Mouse (Mus musculus): ENCODE measurements around the gene Csrp1.
A peak's percentile ranks its signal among the peaks of the same experiment; 100 is the strongest.

Csrp1 gene

DNA sequence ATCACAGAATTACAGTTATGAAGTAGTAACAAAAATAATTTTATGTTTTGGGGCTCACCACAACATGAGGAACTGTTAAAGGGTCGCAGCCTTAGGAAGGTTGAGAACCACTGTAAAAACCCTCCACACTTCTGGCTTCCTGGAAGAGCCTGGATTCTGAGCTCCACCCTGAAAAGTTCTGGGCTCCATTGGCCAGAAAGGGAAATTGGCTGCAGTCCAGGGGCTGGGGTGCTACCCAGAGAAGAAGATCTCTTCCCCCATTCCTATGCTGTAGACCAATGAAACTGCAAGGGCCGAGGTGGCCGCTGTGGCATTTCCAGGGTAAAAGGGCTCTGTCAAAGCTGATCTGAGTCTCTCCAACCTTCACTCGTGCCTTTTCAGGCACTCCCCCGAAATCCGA is 21.8 kb upstream of the Csrp1 start:
- no peak for DNase-seq (ENCODE audit: low spot score in 2 of 2)

- no peak for DNase-seq (ENCODE audit: low spot score in 2 of 2)
Measured at GRCm38 (mm10) chr1:135698451-135698921, 21.4 kb upstream of the Csrp1 start.

GRCm38 (mm10) chr1:135698996-135699705 is 20.7 kb upstream of the Csrp1 start:
- DNase-seq (ENCODE audit: low spot score in 2 of 2): peak; percentile 54 to 71

DNA sequence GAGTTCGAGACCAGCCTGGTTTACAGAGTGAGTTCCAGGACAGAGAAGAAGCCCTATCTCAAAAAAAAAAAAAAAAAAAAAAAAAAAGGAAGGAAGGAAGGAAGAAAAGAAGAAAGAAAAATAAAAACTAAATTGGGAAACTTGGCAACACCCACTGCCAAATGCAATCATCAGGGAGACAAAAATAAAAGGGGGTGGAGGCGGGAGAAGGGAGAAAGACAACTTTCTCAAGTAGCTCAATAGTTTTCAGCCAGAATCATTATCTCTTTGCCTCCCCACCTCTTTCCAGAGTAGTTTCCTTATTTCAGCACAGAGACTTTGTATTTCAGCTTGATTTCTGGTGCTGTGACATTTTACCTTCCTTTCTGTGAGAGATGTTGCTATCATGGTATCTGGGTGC is 20.0 kb upstream of the Csrp1 start:
- no peak for DNase-seq (ENCODE audit: low spot score in 2 of 2)

GRCm38 (mm10) chr1:135700605-135701004 is 19.3 kb upstream of the Csrp1 start:
- DNase-seq (ENCODE audit: low spot score in 2 of 2): peak; percentile 72 to 89

DNA sequence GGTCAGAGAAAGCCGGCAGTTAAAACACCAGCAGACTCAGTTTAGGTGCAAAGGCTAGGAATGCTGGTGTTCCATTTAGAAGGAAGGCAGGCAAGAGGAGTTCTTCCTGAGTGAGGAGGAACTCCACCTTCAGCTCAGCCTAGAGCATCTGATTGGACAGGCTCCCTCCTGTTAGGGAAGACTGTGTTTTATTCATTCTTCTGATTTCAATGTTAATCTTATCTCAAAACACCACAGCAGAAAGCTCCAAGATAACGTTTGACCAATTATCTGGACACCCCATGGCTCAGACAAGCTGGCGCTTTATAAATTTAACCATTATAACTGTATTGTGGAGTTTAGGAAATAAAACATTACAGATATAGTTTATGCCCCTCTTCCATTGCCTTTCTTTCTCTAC is 18.5 kb upstream of the Csrp1 start:
- DNase-seq (ENCODE audit: low spot score in 2 of 2): no peak

GRCm38 (mm10) chr1:135702722-135703121 is 17.1 kb upstream of the Csrp1 start:
- DNase-seq (ENCODE audit: low spot score in 2 of 2): no peak

DNA sequence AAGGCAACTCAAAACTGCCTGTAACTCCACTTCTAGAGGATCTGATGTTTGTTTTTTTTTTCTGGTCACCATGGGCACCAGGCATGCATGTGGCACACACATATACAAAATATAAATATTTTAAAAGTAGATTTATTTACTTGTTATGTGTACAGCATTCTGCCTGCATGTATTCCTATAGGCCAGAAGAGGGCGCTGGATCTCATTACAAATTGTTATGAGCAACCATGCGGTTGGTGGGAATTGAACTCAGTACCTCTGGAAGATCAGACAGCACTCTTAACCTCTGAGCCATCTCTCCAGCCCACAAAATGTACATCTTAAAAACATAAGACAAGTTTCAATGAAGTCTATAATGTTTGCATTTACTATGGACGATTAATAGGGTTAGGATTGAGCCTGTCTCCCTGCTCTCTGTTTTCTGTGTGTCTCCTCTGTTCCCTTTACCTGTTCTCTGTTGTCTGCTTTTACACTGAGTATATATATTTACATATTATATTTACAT is 15.5 kb upstream of the Csrp1 start:
- no peak for DNase-seq (ENCODE audit: low spot score in 2 of 2)

- DNase-seq (ENCODE audit: low spot score in 2 of 2): no peak
Measured at GRCm38 (mm10) chr1:135708369-135708768, 11.5 kb upstream of the Csrp1 start.

DNA sequence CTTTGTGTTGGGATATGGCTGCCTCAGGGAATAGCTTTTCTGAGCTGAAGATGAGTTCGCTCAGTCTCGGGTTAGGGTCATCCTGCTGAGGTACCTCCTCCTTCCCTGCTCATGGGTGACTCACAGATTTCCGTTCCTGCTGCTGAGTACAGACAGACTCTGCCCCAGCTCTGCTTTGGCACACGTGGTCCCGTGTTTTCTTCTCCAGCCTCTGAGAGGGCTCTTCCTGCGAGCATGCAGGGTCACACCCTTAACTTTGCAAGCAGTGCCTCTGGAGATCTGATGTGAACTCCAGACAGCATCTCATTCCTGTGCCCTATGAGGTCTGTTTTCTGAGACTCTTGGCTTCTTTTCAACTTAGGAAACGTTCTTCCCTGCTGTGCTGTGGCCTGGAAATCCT is 8.7 kb upstream of the Csrp1 start:
- no peak for DNase-seq (ENCODE audit: low spot score in 2 of 2)

DNA sequence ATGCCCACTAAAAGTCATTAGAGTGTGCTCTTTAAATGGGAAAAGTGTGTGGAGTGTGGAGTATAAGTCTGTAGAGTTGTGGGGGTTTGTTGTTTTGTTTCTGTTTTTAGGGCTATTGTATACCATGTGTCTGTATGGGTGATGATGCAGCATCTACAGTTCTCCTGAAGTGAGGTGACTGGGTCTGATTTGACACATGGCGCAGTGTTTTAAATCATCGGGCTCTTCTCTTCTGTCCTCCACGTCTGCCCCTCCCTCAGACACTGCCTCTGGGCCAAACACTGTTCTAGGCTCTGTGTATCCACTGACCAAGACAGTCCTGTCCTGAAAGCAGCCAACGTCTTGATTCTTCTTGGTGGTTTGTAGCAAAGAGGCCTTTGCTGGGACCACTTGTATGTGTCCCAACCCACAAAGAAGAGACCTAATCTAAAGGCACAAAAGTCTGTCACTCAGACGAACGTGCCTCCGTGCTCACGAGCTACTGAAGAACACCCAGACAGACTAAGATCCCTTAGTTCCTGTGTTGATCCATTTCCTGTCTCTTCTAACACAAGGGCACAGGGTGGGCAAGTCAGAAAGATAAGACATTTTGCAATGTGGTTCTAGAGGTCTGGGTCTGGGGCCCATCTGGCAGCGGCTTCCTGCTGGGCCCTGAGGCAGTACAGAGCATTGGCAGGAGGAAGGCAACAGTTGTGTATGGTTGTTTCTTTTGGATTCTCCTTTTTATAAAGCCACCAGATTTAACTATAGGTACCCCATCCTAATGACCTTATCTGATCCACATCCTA is 5.6 kb upstream of the Csrp1 start:
- no peak for DNase-seq (ENCODE audit: low spot score in 2 of 2)

DNA sequence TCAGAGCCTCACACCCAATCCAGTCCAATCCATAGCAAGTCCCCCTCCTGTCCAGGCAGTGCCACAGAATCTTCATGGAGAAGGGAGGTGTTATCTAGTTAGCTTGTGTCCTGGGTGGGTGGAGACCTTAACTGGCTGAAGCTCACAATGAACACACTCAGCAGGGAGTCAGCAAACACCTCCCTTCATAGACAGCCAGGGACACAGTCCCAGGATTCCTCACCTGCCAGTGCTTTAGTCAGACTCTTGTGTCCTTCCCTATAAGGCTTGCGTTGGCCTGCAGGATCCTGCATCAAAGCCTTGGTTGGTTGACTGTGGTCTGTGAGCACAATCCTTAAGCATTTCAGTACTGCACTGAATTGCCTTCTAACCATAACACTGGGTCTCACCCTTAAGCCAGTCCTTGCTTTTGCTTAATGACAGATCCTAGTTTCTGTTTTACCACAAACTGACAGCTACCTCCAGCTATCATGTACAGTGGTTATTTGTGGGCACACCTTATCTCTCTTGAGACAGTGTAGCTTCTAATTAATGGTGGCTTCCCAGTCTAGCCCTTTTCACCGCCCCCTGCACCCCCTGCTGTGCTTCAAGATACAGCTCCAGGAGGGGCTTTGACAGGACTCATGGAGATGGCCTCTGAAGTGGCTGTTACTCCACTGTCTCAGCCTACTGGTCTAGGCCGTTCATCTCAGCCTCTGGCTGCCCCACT is 4.8 kb upstream of the Csrp1 start:
- no peak for DNase-seq (ENCODE audit: low spot score in 2 of 2)

DNA sequence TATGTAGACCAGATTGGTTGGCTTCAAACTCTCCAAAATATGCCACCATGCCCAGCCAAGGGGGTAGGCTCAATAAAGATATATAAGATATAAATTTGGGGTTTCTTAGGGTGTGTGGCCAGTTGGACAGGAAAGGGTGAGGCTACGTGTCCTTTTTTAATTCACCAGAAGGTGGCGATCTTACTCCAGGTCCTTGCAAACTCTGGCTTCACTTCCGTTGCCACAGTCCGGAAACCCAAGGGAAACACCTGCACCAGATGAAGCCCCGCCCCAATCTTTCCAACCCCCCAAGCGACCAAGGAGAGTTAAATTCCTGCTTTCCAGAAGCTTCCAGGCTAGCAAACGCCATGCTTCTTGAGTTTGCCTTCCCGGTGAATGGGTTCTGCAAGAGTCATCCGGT is 375 bp upstream of the Csrp1 start:
- DNase-seq (ENCODE audit: low spot score in 2 of 2): peak; percentile 72 to 84

DNA sequence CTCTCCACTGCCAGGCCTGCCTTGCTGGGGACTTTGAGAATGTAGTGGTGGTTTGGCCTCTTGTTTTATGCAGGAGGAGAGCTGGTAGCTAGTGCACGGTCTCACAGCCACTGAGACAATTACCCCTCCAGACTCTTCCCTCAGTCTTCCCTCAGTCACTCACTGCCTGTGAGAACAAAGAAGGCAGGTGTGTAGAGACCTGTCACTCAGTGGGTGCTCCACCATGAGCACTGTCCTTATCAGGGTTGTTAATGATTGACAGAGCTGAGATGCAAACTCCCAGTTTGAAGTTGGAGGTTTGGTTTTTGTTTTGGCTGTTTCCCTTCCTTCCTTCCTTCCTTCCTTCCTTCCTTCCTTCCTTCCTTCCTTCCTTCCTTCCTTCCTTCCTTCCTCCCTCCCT is 3.2 kb downstream of the Csrp1 start:
- DNase-seq (ENCODE audit: low spot score in 2 of 2): no peak

DNA sequence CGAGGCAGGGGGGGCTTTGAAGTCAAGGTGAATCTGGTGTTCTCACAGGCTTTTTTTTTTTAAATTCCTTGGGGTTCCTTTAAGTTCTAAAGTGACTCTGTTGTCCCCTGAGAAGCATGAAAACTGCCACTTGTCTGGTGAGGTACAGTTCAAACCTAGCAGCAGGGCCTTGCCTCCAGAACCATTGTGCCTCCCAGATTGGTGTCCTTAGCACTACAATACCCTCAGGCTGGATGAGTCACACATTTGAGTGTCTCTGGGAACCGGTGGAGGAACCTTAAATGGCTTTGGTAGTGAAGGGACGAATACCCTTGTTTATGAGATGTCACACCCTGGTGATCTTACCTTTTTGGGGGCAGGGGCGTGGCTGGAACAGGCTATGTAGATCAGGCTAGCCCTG is 4.3 kb downstream of the Csrp1 start:
- no peak for DNase-seq (ENCODE audit: low spot score in 2 of 2)

DNA sequence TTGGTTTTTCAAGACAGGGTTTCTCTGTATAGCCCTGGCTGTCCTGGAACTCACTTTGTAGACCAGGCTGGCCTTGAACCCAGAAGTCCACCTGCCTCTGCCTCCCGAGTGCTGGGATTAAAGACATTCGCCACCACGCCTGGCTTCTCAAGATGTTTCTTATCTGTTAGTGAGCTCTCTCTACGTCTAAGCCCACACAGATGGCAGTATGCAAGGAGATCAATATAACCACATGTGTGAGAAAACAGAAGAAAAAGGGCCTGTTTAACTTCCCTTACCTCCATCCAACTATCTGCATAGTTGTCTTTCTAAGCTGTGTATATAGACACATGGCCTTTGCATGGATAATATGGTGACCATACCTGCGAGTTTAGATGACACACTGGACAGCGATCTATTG is 5.5 kb downstream of the Csrp1 start:
- no peak for DNase-seq (ENCODE audit: low spot score in 2 of 2)

DNA sequence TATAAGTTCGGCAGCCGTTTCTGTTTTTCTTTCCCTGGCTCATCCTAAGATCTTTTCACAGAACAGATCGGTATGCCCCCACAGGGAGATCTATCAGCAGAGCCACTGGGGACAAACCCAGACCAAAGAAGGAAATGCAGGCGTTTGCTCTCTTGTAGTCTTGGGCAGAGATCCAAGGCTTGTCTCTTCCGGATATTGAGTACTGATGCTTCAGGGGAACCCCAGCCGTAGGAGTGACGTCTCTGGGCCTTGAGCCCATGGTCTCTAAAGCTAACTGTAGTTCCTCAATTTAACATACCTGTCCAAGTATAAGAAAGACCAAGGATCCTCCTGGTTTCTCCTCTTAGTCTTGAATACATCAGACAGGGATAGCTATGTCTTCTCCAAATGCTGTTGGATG is 6.1 kb downstream of the Csrp1 start:
- DNase-seq (ENCODE audit: low spot score in 2 of 2): no peak

DNA sequence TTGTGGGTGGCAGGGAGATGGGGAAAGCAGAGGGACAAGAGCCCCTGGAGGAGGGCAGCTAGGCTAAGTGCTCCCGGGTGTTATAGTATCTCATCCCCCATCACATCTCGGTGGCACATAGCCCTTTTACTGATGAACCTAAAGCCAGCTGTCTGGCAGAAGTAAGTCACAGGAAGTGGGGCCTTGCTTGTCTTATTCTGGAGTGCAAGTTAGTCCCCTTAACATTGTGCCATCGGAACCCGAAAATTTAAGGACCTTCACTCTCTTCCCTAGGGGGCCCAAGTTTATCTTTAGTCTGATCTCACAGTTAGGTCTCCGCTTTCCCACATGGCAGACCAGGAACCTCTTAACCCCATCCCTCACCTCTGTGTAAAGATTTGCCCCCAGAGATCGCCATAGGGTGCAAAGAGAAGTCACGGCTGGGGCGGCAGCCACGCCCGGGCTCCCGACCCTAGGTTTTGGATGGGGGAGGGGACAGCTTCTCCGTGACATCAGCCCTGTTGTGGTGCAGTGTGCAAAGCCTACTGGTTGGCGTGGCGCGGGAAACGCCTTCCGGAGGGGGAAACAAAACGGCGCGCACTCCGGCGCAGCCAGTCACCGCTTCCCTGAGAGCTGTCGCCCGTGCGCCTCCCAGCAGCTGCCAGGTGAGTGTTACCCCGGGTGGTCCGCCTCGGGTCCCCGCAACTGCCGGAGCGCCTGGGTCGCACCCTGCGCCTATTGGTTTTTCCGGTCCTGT is 8.9 kb downstream of the Csrp1 start:
- peak; percentile 85 to 92 for DNase-seq (ENCODE audit: low spot score in 2 of 2)

DNA sequence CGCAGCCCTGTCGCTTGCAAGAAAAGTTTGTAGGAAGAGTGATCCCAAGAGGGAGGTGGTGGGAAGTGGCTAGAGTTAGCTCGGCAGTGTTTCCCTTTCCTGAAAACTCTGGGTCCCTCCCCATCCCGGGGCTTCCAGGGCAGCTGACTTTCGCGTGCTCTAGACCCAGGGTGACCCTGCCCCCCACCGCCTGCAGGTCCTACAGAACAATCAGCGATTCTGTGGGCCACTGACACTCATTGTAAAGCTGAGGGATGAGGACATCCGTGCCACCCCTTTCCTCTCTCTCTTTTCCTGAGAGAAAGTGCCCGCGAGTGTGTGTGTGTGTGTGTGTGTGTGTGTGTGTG is 9.5 kb downstream of the Csrp1 start:
- peak in 1 of 2 experiments; percentile 35 for DNase-seq (ENCODE audit: low spot score in 2 of 2)

GRCm38 (mm10) chr1:135729821-135730220 is 10.0 kb downstream of the Csrp1 start:
- DNase-seq (ENCODE audit: low spot score in 2 of 2): no peak

GRCm38 (mm10) chr1:135730296-135730695 is 10.4 kb downstream of the Csrp1 start:
- no peak for DNase-seq (ENCODE audit: low spot score in 2 of 2)

DNA sequence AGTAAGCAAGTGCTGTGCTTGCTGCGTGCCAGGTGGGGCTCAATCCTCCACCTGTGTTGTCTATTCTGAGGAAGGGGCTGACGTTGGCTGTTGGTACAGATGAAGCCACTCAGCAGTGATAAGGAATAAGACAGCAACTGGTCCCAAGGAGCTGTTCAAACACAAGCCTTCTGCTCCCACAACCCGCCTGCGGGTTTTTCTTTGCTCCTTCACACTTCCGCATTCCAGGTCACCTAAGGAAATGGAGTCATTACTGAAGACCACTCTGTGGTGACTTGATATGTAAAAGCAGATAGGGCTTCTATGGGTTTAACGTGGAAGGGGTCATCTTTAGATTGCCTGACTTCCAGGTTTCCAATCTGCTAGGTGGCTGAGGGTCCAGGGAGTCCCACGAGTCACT is 11.5 kb downstream of the Csrp1 start:
- DNase-seq (ENCODE audit: low spot score in 2 of 2): no peak
